Mouse (Mus musculus): ENCODE data around the gene Gm11992.
A peak's percentile ranks its signal among the peaks of the same experiment; 100 is the strongest.

The Gm11992 gene

DNA sequence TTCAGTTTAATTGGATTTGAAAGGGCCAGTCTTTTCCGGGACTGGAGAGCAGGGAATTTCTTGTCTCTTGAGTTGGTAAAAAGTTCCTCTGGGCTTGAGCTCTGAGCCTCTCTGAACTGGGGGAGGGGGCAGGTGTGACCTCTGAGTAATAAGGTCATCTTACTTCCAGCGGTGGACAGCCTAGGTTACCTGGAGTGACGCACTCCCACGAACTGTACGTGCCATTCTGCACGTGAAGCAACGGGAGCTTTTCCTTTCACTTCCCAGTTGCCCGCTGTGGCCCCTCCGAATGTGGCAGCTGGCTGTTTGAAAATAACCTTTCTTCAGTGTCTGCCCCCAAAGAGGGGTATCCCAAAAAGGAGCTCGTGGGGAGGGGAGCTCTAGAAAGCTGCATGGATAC, 67.7 kb downstream of the Gm11992 start:
- DNase-seq = no peak

DNA sequence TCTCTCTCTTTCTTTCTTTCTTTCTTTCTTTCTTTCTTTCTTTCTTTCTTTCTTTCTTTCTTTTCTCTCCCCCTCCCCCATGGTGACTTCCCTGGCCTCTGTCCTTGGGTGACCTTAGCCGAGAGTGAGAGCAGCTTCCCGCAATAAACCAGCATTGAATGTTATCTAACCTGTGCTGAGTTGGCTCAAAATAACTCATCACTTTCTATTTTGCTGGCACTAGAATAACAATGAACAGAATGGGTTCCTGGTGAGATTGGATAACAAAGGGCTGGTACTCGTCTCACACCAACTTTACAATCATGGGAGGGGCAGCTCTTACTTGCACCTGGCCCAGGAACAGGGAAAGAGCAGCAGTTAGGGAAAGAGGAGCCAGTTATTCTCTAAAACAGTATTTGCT, 68.5 kb downstream of the Gm11992 start:
- DNase-seq = no peak

DNA sequence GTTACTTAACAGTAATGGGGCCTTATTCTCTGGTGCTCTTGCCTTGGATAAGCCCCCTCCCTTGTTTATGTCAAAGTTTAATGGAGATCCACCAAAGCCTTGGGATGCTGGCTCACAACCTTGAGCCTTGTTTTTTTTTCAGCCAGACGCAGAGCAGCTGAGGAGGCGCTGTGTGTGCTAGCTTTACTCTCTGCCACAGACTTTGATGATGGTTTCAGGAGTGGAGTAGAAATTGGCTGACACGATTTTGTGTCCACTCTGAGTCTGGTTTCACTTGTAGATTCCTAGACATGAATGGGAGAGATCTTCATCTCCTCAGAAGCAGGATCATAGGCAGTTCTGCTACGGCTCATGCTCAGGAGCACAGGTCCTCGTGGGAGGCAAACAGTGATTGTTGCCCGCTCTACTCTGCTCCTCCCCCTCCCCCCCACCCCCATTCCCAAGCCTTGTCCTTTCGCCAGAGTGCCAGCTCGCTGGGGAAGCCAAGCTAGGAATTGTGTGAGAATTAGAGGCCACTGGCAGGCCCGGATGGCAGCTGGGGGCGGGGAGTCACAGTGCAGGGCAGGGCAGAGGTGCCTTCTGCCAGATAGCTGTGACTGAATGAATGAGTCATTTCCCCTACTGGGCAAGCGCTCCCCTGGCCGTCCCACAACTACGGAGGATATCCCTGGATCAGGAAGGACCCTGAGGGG, 69.1 kb downstream of the Gm11992 start:
- DNase-seq = peak; percentile 77

DNA sequence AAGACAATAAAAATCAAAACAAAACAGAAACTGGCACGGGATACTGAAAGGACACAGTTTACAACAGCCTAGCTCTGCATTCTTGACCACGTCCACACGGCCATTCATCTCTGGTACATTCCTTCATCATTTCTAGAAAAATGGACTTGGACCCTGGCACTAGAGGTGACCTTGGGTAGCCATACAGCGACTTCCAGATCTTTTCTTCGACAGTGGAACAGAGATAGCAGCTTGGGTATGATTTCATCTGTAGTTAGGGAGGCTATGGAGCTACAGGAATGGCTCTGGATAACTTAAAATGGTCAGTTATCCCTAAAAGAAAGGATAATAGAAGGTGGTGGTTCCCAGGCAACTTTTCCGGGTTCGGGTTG, 69.6 kb downstream of the Gm11992 start, which contains the start of gene Upp1:
Gene Upp1, plus strand, starts transcription at position 54 of the 371 bp plus-strand sequence.
- DNase-seq = no peak

DNA sequence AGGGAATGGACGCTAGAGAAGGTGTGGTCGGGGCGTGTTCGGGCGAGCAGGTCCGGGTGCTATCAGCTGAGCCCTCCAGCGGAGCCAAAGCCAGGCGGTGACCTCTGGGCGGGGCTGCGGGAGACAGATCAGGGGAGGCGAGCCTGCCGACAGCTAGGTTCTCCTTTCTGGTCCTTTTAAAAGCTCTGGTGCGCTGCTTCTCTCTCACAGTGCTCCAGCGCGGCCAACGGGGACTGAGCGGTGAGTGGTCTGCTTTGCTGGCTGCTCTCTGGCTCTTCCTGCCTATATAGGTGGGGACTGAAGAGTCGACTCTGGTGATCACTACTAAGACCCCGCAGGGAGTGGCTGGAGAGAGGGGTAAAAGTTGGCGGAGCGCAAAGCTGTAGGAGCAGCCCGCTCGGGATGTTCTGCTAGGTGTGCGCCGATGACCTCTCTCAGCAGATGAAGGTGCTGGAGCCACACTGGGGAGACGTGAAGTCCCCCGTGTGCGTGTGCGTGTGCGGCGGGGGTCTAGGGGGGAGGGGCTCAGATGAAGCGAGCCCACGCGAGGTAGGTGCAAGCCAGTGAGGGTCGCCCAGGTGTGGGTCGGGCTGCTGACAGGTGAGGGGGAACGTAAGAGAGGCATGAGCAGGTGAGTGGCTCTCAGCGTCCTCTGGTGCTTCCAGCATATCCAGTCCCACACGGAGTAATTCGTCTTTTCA, 70.2 kb downstream of the Gm11992 start:
- DNase-seq = peak; percentile 64
